Mouse (Mus musculus) testis, adult 2 months (tissue): ENCODE results near the gene Mxd3. TPM values are rescaled to one million over a fixed set of nuclear protein-coding genes. Genes with fewer than 3 reads are reported as not detected.

ENCODE experiments used
- H3K27ac ChIP-seq: fragments of 200-500 bp; 2 replicates; pipeline ENCODE4 v1.5.1; 2012; ENCODE audit warnings: low read depth, low read length; ENCODE audit not compliant: control insufficient read depth, insufficient read depth
- H3K27me3 ChIP-seq: fragments of 200-500 bp; 2 replicates; pipeline ENCODE4 v1.6.1; 2012; ENCODE audit warnings: mild to moderate bottlenecking, low read length, moderate library complexity; ENCODE audit not compliant: control insufficient read depth, insufficient read depth
- H3K36me3 ChIP-seq: fragments of 200-500 bp; 2 replicates; pipeline ENCODE4 v1.6.1; 2012; ENCODE audit warnings: mild to moderate bottlenecking, low read length; ENCODE audit not compliant: control insufficient read depth, insufficient read depth
- H3K4me1 ChIP-seq: fragments of 200-500 bp; 2 replicates; pipeline ENCODE4 v1.6.1; 2012; ENCODE audit warnings: low read length; ENCODE audit not compliant: control insufficient read depth, insufficient read depth
- H3K4me3 ChIP-seq: fragments of 200-500 bp; 2 replicates; pipeline ENCODE4 v1.5.1; 2012; ENCODE audit warnings: low read depth, mild to moderate bottlenecking, low read length, moderate library complexity, mixed read lengths; ENCODE audit not compliant: control insufficient read depth
- CTCF ChIP-seq: fragments of 200-500 bp; IDR thresholded peaks from 2 replicates; pipeline ENCODE4 v1.5.1; 2012; ENCODE audit warnings: low read depth, mild to moderate bottlenecking, inconsistent platforms, low read length, moderate library complexity; ENCODE audit not compliant: control insufficient read depth, insufficient read depth, insufficient replicate concordance
- POLR2A ChIP-seq: fragments of 200-500 bp; IDR thresholded peaks from 2 replicates; pipeline ENCODE4 v1.6.1; 2012; ENCODE audit warnings: low read depth, mild to moderate bottlenecking, inconsistent platforms, low read length, moderate library complexity; ENCODE audit not compliant: control insufficient read depth
- polyA plus RNA-seq: library from polyadenylated mRNA; depleted of rRNA; stranded (reverse); fragments of >200 nt; gene quantifications from 2 replicates; pipeline ENCODE4 v1.2.3, GENCODE M21; 2012

Mxd3 gene
- polyA plus RNA-seq, 1 experiment, result 2.4 TPM

DNA sequence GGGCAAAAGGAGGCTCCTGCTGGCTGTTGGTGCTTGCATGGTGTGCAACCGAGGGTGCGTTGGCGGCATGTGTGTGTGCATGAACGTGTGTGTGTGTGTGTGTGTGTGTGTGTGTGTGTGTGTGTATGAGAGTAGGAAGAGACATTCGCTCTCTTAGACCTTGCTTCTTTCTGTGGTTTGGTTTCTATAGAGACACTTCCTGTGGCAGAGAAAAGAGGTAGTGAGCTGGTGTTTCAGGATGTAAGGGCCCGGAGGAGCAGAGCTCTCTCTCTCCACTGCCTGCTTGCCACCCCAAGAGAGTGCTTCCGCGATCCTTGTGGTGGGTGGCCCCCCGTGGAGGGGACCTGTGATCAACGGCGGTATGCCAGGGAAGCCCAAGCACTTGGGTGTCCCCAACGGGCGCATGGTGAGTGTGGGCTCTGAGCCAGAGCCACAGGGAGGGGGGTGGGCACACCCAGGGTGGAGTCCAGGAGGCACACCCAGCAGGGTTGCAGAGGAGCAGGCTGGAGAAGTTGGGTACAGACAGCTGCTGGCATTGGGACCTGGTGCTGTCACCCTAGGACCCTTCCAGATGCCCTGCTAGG, 40.0 kb upstream of the Mxd3 start, which contains the start of gene Rgs14:
Gene Rgs14 (plus strand): TSS at position 202 of the 584 bp plus-strand sequence.
- H3K27ac ChIP-seq, result no peak within 1 kb of the TSS
- H3K4me3 ChIP-seq, result no peak within 1 kb of the TSS
- no peaks in the 10 kb centered on the region for H3K4me1 ChIP-seq
- no peaks in the 10 kb centered on the region for H3K36me3 ChIP-seq
- no peaks in the 10 kb centered on the region for H3K27me3 ChIP-seq
- TF ChIP-seq CTCF (no peak), POLR2A (no peak)

DNA sequence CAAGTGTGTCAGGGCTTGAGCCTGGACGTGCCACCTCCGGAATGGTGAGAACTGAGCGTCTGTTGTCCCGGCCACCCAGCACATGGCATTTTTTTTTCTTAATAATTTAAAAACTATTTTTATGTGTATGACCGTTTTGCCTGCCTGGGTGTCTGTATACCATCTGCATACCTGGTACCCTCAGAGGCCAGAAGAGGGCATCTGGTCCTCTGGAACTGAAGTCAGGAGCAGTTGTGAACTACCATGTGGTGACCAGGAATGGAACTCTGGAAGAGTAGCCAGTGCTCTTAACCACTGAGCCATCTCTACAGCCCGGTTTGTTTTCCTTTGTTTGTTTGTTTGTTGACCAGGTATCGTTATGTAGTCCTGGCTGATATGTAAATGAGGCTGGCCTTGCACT, 38.8 kb upstream of the Mxd3 start:
- Histone ChIP-seq H3K27me3 (no peaks in the 10 kb centered on the region), H3K27ac (no peak overlapping the region), H3K36me3 (no peaks in the 10 kb centered on the region), H3K4me3 (no peak overlapping the region), H3K4me1 (no peaks in the 10 kb centered on the region)
- no peak for TF ChIP-seq CTCF
- TF ChIP-seq POLR2A, result no peak

DNA sequence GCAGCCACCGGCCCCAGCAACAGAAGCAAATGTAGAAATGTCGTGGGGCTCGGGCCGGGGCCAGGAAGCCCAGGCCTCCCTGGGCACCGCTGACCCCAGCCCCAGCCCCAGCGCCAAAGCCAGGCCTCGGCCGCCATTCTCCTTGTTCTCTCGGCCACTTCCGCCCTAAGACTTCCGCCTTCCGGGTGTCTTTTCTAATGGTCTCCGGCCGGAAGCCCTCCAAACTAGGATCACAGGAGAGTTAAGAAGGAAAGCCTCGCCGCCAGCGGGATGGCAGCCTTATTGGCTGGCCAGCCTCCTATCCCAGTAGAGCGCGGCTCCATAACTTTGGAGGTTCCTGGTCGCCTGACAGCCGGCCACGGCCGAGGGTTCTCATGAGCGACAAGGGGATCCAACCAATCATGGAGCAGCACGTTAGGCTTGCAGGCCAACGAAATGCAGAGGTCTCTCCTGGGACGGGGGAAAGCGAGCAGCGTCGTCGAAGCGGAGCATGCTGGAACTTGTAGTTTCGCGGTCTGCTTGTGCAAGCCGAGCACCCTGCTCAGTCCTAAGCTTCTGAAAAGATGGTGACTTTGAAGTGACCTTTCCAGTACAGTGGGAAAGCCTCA, 32.9 kb upstream of the Mxd3 start, which contains the start of gene Lman2:
Gene Lman2 (minus strand): TSS at position 331 of the 608 bp plus-strand sequence.
- Histone ChIP-seq H3K27me3 (no peaks in the 10 kb centered on the region), H3K27ac (peak within 1 kb of the TSS; percentile 98), H3K36me3 (peaks cover 2% of the 10 kb centered on the region; the same call in 1 of the 2 replicates), H3K4me3 (peak within 1 kb of the TSS; percentile 98), H3K4me1 (peaks cover 6% of the 10 kb centered on the region)
- peak; percentile 51 for TF ChIP-seq POLR2A
- no peak for TF ChIP-seq CTCF

DNA sequence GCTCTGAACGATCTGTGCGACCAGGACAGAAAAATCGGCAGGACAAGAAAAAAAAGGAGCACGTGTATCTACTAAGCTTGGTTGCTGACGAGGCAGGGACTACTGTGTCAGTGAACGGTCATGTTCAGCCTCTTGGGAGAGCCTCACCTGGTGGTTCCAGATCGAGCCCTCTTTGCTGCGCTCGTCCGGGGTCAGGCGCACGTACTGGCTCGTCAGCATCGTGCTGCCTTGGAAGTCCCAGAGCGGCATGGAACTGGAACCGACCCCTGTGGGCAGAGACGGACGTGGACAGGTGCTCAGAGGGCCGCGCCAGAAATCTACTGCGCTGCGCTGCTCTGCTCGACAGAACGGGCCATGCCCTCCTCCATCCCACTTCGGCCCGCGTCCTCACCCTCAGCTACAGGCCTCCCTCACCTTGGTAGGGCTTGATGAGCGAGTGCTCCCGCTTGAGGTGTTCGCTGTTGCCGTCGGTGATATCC, 32.4 kb upstream of the Mxd3 start:
- peak overlapping the region; percentile 98 for H3K27ac ChIP-seq
- no peak for TF ChIP-seq CTCF
- TF ChIP-seq POLR2A, result no peak; the same call in 1 of the 2 replicates
- H3K4me3 ChIP-seq, result peak overlapping the region; percentile 98

DNA sequence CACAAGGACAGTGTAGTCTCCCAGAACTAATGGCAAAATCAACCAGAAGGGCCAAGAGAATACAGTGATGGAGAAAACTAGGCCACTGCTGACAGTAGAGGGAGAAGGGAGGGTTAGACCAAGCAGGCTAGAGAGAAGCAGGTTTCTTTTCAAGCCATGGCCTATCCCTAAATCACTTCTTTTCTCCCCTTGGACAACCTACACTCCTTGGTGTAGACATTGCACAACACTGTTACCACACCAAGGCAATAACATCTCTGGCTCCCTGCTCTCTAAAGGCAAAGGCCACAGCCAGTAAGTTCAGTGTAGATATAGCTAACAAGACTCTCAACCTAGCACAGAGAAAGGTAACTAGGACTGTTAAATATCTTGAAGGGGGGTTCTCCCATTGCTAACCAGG, 31.5 kb upstream of the Mxd3 start:
- Histone ChIP-seq H3K36me3 (peaks cover 2% of the 10 kb centered on the region; the same call in 1 of the 2 replicates), H3K4me3 (no peak overlapping the region), H3K27ac (no peak overlapping the region), H3K4me1 (peaks cover 6% of the 10 kb centered on the region), H3K27me3 (no peaks in the 10 kb centered on the region)
- TF ChIP-seq POLR2A (no peak), CTCF (no peak)

More for the DNA sequence above, 32.4 kb upstream of the Mxd3 start:
- Histone ChIP-seq H3K36me3 (peaks cover 2% of the 10 kb centered on the region; the same call in 1 of the 2 replicates), H3K4me1 (peaks cover 6% of the 10 kb centered on the region), H3K27me3 (no peaks in the 10 kb centered on the region)

DNA sequence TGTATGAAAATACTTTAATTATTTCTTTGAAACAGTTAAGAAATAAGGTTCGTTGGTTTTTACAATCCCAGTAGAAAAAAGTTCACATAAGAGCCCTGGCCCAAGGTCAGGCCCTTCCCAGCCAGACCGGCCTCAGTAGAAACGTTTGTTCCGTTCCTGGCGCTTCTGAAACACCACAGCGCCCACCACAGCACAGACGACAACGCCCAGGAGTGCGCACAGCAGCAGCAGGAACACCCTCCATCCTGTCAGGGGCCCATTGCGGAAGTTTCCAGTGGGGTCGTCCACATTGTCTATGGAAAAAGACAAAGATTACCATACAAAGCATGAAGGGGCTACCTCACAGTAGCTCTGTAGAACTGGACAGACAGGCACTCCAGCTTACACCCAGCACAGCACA, 17.1 kb upstream of the Mxd3 start:
- no peaks in the 10 kb centered on the region for H3K27me3 ChIP-seq
- TF ChIP-seq CTCF (no peak), POLR2A (no peak)
- H3K4me3 ChIP-seq, result no peak overlapping the region
- H3K27ac ChIP-seq, result no peak overlapping the region
- H3K36me3 ChIP-seq, result peaks cover 5% of the 10 kb centered on the region
- H3K4me1 ChIP-seq, result no peaks in the 10 kb centered on the region

DNA sequence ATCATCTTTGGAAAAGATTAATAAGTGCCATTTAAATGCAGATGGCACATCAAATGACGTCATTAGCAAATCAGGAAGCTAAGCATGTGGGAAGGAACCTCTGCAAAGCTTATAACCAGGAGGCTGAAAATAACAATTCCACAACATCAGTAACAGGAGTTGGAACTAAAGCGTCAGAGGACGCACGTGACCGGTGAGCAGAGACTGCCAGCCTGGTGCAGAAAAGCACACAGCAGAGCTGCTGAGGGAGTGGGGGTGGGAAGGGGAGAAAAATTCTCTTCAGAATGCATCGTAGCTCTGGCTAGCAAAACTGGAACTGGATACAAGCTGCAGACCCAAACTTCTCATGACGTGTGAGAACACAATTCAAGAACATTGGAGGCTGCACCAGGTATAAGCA, 14.7 kb upstream of the Mxd3 start:
- H3K4me1 ChIP-seq, result no peaks in the 10 kb centered on the region
- H3K27ac ChIP-seq, result no peak overlapping the region
- peaks cover 2% of the 10 kb centered on the region for H3K36me3 ChIP-seq
- H3K4me3 ChIP-seq, result no peak overlapping the region
- H3K27me3 ChIP-seq, result no peaks in the 10 kb centered on the region
- TF ChIP-seq POLR2A, result no peak
- TF ChIP-seq CTCF, result no peak
